Mouse (Mus musculus) stomach, adult 2 months (tissue): ENCODE measurements around the gene 1700012B09Rik. TPM values are rescaled to one million over a fixed set of nuclear protein-coding genes. Genes with fewer than 3 reads are reported as not detected.

Experiments
- polyA plus RNA-seq: library from polyadenylated mRNA; depleted of rRNA; stranded (reverse); fragments of >200 nt; gene quantifications from 2 replicates; pipeline ENCODE4 v1.2.3, GENCODE M21; 2012; rRNA removed

1700012B09Rik gene
- polyA plus RNA-seq = not detected in 2 replicates

GRCm38 (mm10) chr9:14770803-14771471, at the start of gene 1700012B09Rik:
1700012B09Rik (minus strand) TSS chr9:14771030.

GRCm38 (mm10) chr9:14784039-14785002, 13.5 kb upstream of the 1700012B09Rik start, which contains the start of the genes Mre11a and Ankrd49:
Mre11a (plus strand) TSS chr9:14784654.
Ankrd49 (minus strand) TSS chr9:14784856.

DNA sequence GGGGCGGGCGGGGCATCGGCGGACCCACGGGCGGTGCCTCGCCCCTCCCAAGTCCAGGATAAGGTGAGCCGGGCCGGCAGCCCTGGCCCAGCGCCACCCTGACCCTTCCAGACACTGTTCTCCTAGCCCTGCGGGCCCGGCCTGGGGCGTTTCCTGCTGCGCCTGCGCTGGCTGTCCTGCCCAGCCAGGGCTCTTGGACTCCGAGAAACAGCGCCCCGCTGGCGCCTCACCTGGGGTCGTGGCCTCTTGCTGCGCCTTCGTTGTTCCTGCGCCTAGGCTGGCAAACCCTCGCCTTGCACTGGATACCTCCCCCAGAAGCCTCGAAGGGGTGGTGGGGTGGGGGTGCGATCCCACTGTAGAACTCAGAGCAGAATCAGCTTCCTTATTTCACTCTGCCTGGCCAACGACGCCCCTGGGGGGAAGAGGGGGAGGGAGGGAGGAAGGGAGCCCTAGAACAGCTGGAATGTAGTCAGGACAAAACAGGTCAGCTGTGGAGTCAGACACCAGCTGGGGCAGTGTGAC, 18.8 kb downstream of the 1700012B09Rik start, which contains the start of gene Fut4:
TSS of gene Fut4 (minus strand) at position 393 of the 522 bp plus-strand sequence.

DNA sequence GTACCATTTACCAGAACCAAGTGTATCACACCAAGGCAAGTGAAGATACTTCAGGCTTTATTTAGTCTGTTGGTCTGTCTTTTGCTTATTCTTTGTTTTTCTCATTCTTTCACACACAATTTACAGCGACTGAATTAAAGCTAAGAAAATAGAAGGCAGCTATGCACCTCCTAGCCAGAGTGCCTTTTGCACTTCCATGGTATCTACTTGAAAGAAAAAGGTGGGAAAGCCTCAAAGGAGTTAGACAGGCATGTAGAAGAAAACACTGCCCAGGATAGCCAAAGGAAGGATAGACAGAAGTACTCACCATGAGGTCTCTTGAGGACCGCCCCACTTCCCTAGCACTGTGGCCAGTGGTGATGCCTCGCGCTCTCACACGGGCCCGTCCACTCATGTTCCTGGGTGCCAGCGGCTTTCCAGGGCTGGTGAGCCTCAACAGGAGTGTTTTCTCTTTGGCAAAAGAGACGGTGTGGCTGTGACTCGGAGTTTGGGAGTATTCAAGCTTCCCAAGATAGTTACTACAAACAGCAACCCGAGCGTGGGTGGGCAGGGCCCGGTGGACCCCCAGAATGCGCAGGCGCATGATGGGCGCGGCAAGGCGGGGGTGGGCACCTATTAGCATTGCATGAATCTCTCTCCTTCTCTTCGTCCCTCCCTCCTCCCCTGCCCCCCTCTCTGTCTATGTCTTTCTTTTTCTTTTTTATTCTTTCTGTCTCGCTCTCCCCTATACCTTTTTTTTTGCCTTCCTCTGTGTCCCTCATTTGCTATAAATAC, 30.5 kb downstream of the 1700012B09Rik start, which contains the start of gene Piwil4:
TSS of gene Piwil4 (minus strand) at position 583 of the 774 bp plus-strand sequence.

Other genes starting within 250 kb of the 1700012B09Rik start
- gene Amotl1, start 126.0 kb downstream of the 1700012B09Rik start, polyA plus RNA-seq = 8.7 and 12.3 TPM in 2 replicates
- 0.77 and 0.92 TPM in 2 replicates for gene Piwil4, start 30.3 kb downstream of the 1700012B09Rik start, polyA plus RNA-seq
- 12.8 and 16.7 TPM in 2 replicates for gene Fut4, start 18.6 kb downstream of the 1700012B09Rik start, polyA plus RNA-seq
- 0.35 and 0.64 TPM in 2 replicates for gene Mre11a, start 13.6 kb upstream of the 1700012B09Rik start, polyA plus RNA-seq
- gene Ankrd49, start 13.8 kb upstream of the 1700012B09Rik start, polyA plus RNA-seq = 0.72 and 0.93 TPM in 2 replicates
- gene Gpr83, start 89.2 kb upstream of the 1700012B09Rik start, polyA plus RNA-seq = 0.09 TPM in 2 replicates
- 0.28 TPM in 1 of 2 replicates, not detected in the other for gene Izumo1r, start 132.9 kb upstream of the 1700012B09Rik start, polyA plus RNA-seq